Mouse (Mus musculus): ENCODE measurements at regions not wholly inside any gene's neighbourhood (a gene's known extent, or its start where the extent isn't known, plus 50 kb on each side); places are given as distances from the start of the nearest gene placed in this dataset.

GRCm38 (mm10) chr4:82027447-82027881, 584.8 kb upstream of the Mpdz start:
- no peak overlapping the region for H3K9ac ChIP-seq (ENCODE audit: low read length)
- H3K27me3 ChIP-seq (ENCODE audit: control insufficient read depth, insufficient read depth, low read length), result no peaks in the 10 kb centered on the region
- no peak overlapping the region; the same call in 1 of the 2 replicates for H3K27ac ChIP-seq (ENCODE audit: low read length)
- H3K4me3 ChIP-seq (ENCODE audit: low read length), result no peak overlapping the region
- H3K9me3 ChIP-seq (replicated peaks; ENCODE audit: control insufficient read depth, low read length), result no peaks in the 10 kb centered on the region; the same call in 1 of the 2 replicates
- no peaks in the 10 kb centered on the region for H3K36me3 ChIP-seq (ENCODE audit: control insufficient read depth, insufficient read depth)
- H3K4me2 ChIP-seq (ENCODE audit: low read depth, low read length), result no peak overlapping the region
- WGBS, result 51% methylated on average over 9 of the region's 9 CpGs
- H3K4me1 ChIP-seq (ENCODE audit: control insufficient read depth, insufficient read depth, low read length), result peaks cover 21% of the 10 kb centered on the region
- no peak for ATAC-seq (replicated peaks; ENCODE audit: extremely low read depth, insufficient read depth, low FRiP score)

- H3K27me3 ChIP-seq (ENCODE audit: control insufficient read depth, insufficient read depth, low read length), result no peaks in the 10 kb centered on the region
- WGBS, result 86% methylated on average over 6 of the region's 6 CpGs
- H3K4me1 ChIP-seq (ENCODE audit: control insufficient read depth, insufficient read depth, low read length), result peaks cover 19% of the 10 kb centered on the region
- H3K9ac ChIP-seq (ENCODE audit: low read length), result no peak overlapping the region
- H3K27ac ChIP-seq (ENCODE audit: low read length), result peak overlapping the region; percentile 12
- H3K4me2 ChIP-seq (ENCODE audit: low read depth, low read length), result no peak overlapping the region
- H3K4me3 ChIP-seq (ENCODE audit: low read length), result no peak overlapping the region
- H3K36me3 ChIP-seq (ENCODE audit: control insufficient read depth, insufficient read depth), result no peaks in the 10 kb centered on the region
- no peaks in the 10 kb centered on the region for H3K9me3 ChIP-seq (replicated peaks; ENCODE audit: control insufficient read depth, low read length)
- ATAC-seq (replicated peaks; ENCODE audit: extremely low read depth, insufficient read depth, low FRiP score), result no peak
Measured at GRCm38 (mm10) chr4:82001406-82001732, 558.8 kb upstream of the Mpdz start.

GRCm38 (mm10) chr4:82000590-82001405, 558.2 kb upstream of the Mpdz start:
- H3K36me3 ChIP-seq (ENCODE audit: control insufficient read depth, insufficient read depth), result no peaks in the 10 kb centered on the region
- no peak overlapping the region for H3K4me2 ChIP-seq (ENCODE audit: low read depth, low read length)
- H3K4me3 ChIP-seq (ENCODE audit: low read length), result no peak overlapping the region
- H3K27ac ChIP-seq (ENCODE audit: low read length), result peak overlapping the region; percentile 67
- WGBS, result 65% methylated on average over 19 of the region's 19 CpGs
- H3K4me1 ChIP-seq (ENCODE audit: control insufficient read depth, insufficient read depth, low read length), result peaks cover 19% of the 10 kb centered on the region
- H3K9me3 ChIP-seq (replicated peaks; ENCODE audit: control insufficient read depth, low read length), result no peaks in the 10 kb centered on the region
- no peak overlapping the region for H3K9ac ChIP-seq (ENCODE audit: low read length)
- peak; percentile 55; the same call in 1 of the 2 replicates for ATAC-seq (replicated peaks; ENCODE audit: extremely low read depth, insufficient read depth, low FRiP score)
- no peaks in the 10 kb centered on the region for H3K27me3 ChIP-seq (ENCODE audit: control insufficient read depth, insufficient read depth, low read length)

GRCm38 (mm10) chr4:81999654-82000314, 557.2 kb upstream of the Mpdz start:
- Histone ChIP-seq H3K4me2 (ENCODE audit: low read depth, low read length) (peak overlapping the region; percentile 22; the same call in 1 of the 2 replicates), H3K27ac (ENCODE audit: low read length) (peak overlapping the region; percentile 65), H3K9ac (ENCODE audit: low read length) (peak overlapping the region; percentile 26; the same call in 1 of the 2 replicates), H3K36me3 (ENCODE audit: control insufficient read depth, insufficient read depth) (no peaks in the 10 kb centered on the region), H3K4me1 (ENCODE audit: control insufficient read depth, insufficient read depth, low read length) (peaks cover 19% of the 10 kb centered on the region), H3K9me3 (replicated peaks; ENCODE audit: control insufficient read depth, low read length) (no peaks in the 10 kb centered on the region), H3K27me3 (ENCODE audit: control insufficient read depth, insufficient read depth, low read length) (no peaks in the 10 kb centered on the region), H3K4me3 (ENCODE audit: low read length) (no peak overlapping the region)
- WGBS, result 31% methylated on average over 11 of the region's 11 CpGs
- peak; percentile 49 for ATAC-seq (replicated peaks; ENCODE audit: extremely low read depth, insufficient read depth, low FRiP score)

GRCm38 (mm10) chr4:81999093-81999492, 556.5 kb upstream of the Mpdz start:
- peaks cover 19% of the 10 kb centered on the region for H3K4me1 ChIP-seq (ENCODE audit: control insufficient read depth, insufficient read depth, low read length)
- no peak overlapping the region for H3K9ac ChIP-seq (ENCODE audit: low read length)
- H3K27ac ChIP-seq (ENCODE audit: low read length), result no peak overlapping the region
- WGBS, result 85% methylated on average over 3 of the region's 3 CpGs
- ATAC-seq (replicated peaks; ENCODE audit: extremely low read depth, insufficient read depth, low FRiP score), result no peak
- H3K27me3 ChIP-seq (ENCODE audit: control insufficient read depth, insufficient read depth, low read length), result no peaks in the 10 kb centered on the region
- H3K9me3 ChIP-seq (replicated peaks; ENCODE audit: control insufficient read depth, low read length), result no peaks in the 10 kb centered on the region
- no peak overlapping the region for H3K4me3 ChIP-seq (ENCODE audit: low read length)
- H3K4me2 ChIP-seq (ENCODE audit: low read depth, low read length), result no peak overlapping the region
- no peaks in the 10 kb centered on the region for H3K36me3 ChIP-seq (ENCODE audit: control insufficient read depth, insufficient read depth)

- 69% methylated on average over 3 of the region's 3 CpGs for WGBS
- Histone ChIP-seq H3K27me3 (ENCODE audit: control insufficient read depth, insufficient read depth, low read length) (no peaks in the 10 kb centered on the region), H3K4me2 (ENCODE audit: low read depth, low read length) (no peak overlapping the region), H3K9me3 (replicated peaks; ENCODE audit: control insufficient read depth, low read length) (no peaks in the 10 kb centered on the region), H3K9ac (ENCODE audit: low read length) (no peak overlapping the region), H3K36me3 (ENCODE audit: control insufficient read depth, insufficient read depth) (no peaks in the 10 kb centered on the region), H3K4me3 (ENCODE audit: low read length) (no peak overlapping the region), H3K4me1 (ENCODE audit: control insufficient read depth, insufficient read depth, low read length) (peaks cover 17% of the 10 kb centered on the region), H3K27ac (ENCODE audit: low read length) (no peak overlapping the region)
- ATAC-seq (replicated peaks; ENCODE audit: extremely low read depth, insufficient read depth, low FRiP score), result no peak
Measured at GRCm38 (mm10) chr4:81996445-81996844, 553.8 kb upstream of the Mpdz start.

- ATAC-seq (replicated peaks; ENCODE audit: extremely low read depth, insufficient read depth, low FRiP score), result no peak
- H3K9me3 ChIP-seq (replicated peaks; ENCODE audit: control insufficient read depth, low read length), result no peaks in the 10 kb centered on the region
- no peaks in the 10 kb centered on the region for H3K36me3 ChIP-seq (ENCODE audit: control insufficient read depth, insufficient read depth)
- peaks cover 7% of the 10 kb centered on the region for H3K4me1 ChIP-seq (ENCODE audit: control insufficient read depth, insufficient read depth, low read length)
- H3K27me3 ChIP-seq (ENCODE audit: control insufficient read depth, insufficient read depth, low read length), result no peaks in the 10 kb centered on the region
- 77% methylated on average over 3 of the region's 3 CpGs for WGBS
- H3K9ac ChIP-seq (ENCODE audit: low read length), result no peak overlapping the region
- H3K27ac ChIP-seq (ENCODE audit: low read length), result no peak overlapping the region
- no peak overlapping the region for H3K4me2 ChIP-seq (ENCODE audit: low read depth, low read length)
- H3K4me3 ChIP-seq (ENCODE audit: low read length), result no peak overlapping the region
Measured at GRCm38 (mm10) chr4:81995243-81995642, 552.6 kb upstream of the Mpdz start.

- Histone ChIP-seq H3K27me3 (ENCODE audit: control insufficient read depth, insufficient read depth, low read length) (no peaks in the 10 kb centered on the region), H3K27ac (ENCODE audit: low read length) (no peak overlapping the region), H3K36me3 (ENCODE audit: control insufficient read depth, insufficient read depth) (no peaks in the 10 kb centered on the region), H3K9ac (ENCODE audit: low read length) (no peak overlapping the region), H3K4me2 (ENCODE audit: low read depth, low read length) (no peak overlapping the region), H3K9me3 (replicated peaks; ENCODE audit: control insufficient read depth, low read length) (no peaks in the 10 kb centered on the region), H3K4me1 (ENCODE audit: control insufficient read depth, insufficient read depth, low read length) (no peaks in the 10 kb centered on the region), H3K4me3 (ENCODE audit: low read length) (no peak overlapping the region)
- WGBS, result 72% methylated on average over 2 of the region's 2 CpGs
- no peak for ATAC-seq (replicated peaks; ENCODE audit: extremely low read depth, insufficient read depth, low FRiP score)
Measured at GRCm38 (mm10) chr4:81988796-81989195, 546.2 kb upstream of the Mpdz start.

GRCm38 (mm10) chr4:81986616-81987015, 544.0 kb upstream of the Mpdz start:
- H3K9me3 ChIP-seq (replicated peaks; ENCODE audit: control insufficient read depth, low read length), result no peaks in the 10 kb centered on the region
- H3K9ac ChIP-seq (ENCODE audit: low read length), result no peak overlapping the region
- no peak overlapping the region for H3K4me3 ChIP-seq (ENCODE audit: low read length)
- ATAC-seq (replicated peaks; ENCODE audit: extremely low read depth, insufficient read depth, low FRiP score), result no peak
- H3K27ac ChIP-seq (ENCODE audit: low read length), result no peak overlapping the region
- H3K27me3 ChIP-seq (ENCODE audit: control insufficient read depth, insufficient read depth, low read length), result no peaks in the 10 kb centered on the region
- no peaks in the 10 kb centered on the region for H3K4me1 ChIP-seq (ENCODE audit: control insufficient read depth, insufficient read depth, low read length)
- 60% methylated on average over 4 of the region's 4 CpGs for WGBS
- no peaks in the 10 kb centered on the region for H3K36me3 ChIP-seq (ENCODE audit: control insufficient read depth, insufficient read depth)
- H3K4me2 ChIP-seq (ENCODE audit: low read depth, low read length), result no peak overlapping the region
